ENCODE assay signal across 9 mouse cellular contexts in genomic region chr5:135994335-135994724, GRCm38 (mm10). TPM values are rescaled to one million over a fixed set of nuclear protein-coding genes. Genes with fewer than 3 reads are reported as not detected.
A peak's percentile ranks its signal among the peaks of the same experiment; 100 is the strongest.
DNase-seq lines count a peak whose midpoint lies in the region; ATAC-seq lines count a peak whose summit lies in the region.
"Had no signal": no experiment of that assay in that cellular context is flagged by ENCODE, and none has a peak within 500 bp of the region (broad histone marks: within the 10 kb centered on the region; RNA-seq: fewer than 3 reads in every experiment).

No protein-coding gene starts in this region.

- DNase-seq in hindbrain, embryonic 10.5 days (ENCODE audit: low spot score), result no peak
- DNase-seq in embryonic facial prominence, embryonic 10.5 days (ENCODE audit: low spot score), result no peak
- no peak for DNase-seq in hindbrain, embryonic 11.5 days (ENCODE audit: low spot score)
- DNase-seq in midbrain, embryonic 11.5 days (ENCODE audit: low spot score, missing footprints), result no peak
- DNase-seq in spleen, postnatal 36 days (ENCODE audit: low spot score in 2 of 2), result no peak
- DNase-seq in ovary, postnatal 14 days (ENCODE audit: low spot score), result no peak
- DNase-seq in lung, postnatal 4 days, result no peak

- no peaks in the 10 kb centered on the region for H3K9me3 ChIP-seq in hindbrain, embryonic 10.5 days
- H3K9me3 ChIP-seq in hindbrain, embryonic 16.5 days (ENCODE audit: control insufficient read depth, low read length), result no peaks in the 10 kb centered on the region; the same call in 1 of the 2 replicates
- H3K9me3 ChIP-seq in embryonic facial prominence, embryonic 10.5 days, result no peaks in the 10 kb centered on the region
- no peaks in the 10 kb centered on the region for H3K9me3 ChIP-seq in hindbrain, embryonic 11.5 days (ENCODE audit: control insufficient read depth, low read length)
- no peaks in the 10 kb centered on the region for H3K9me3 ChIP-seq in midbrain, embryonic 11.5 days (ENCODE audit: control insufficient read depth, low read length)

- no peak for ATAC-seq in hindbrain, embryonic 16.5 days
- ATAC-seq in hindbrain, embryonic 11.5 days (ENCODE audit: low FRiP score), result 0 out of 2 replicates have a peak, but pooled peaks have one; percentile 10
- ATAC-seq in midbrain, embryonic 11.5 days (ENCODE audit: low FRiP score), result peak; percentile 28; the same call in 1 of the 2 replicates

- H3K4me2 ChIP-seq in hindbrain, embryonic 16.5 days (ENCODE audit: low read length), result no peak overlapping the region
- no peak overlapping the region for H3K4me2 ChIP-seq in hindbrain, embryonic 11.5 days (replicated peaks; ENCODE audit: low read depth, low read length)
- H3K4me2 ChIP-seq in midbrain, embryonic 11.5 days, result no peak overlapping the region

- peak overlapping the region; percentile 87; the same call in 1 of the 2 replicates for H3K4me3 ChIP-seq in hindbrain, embryonic 10.5 days
- H3K4me3 ChIP-seq in hindbrain, embryonic 16.5 days (ENCODE audit: low read length), result no peak overlapping the region
- H3K4me3 ChIP-seq in embryonic facial prominence, embryonic 10.5 days, result peak overlapping the region; percentile 79
- H3K4me3 ChIP-seq in hindbrain, embryonic 11.5 days (ENCODE audit: low read depth, low read length), result no peak overlapping the region; the same call in 1 of the 2 replicates
- H3K4me3 ChIP-seq in midbrain, embryonic 11.5 days (ENCODE audit: low read depth, low read length), result peak overlapping the region; percentile 73

- no peak overlapping the region for H3K27ac ChIP-seq in hindbrain, embryonic 10.5 days
- no peak overlapping the region for H3K27ac ChIP-seq in hindbrain, embryonic 16.5 days (ENCODE audit: low read depth, low read length)
- no peak overlapping the region; the same call in 1 of the 2 replicates for H3K27ac ChIP-seq in embryonic facial prominence, embryonic 10.5 days (replicated peaks)
- H3K27ac ChIP-seq in hindbrain, embryonic 11.5 days (ENCODE audit: low read depth, low read length), result no peak overlapping the region
- no peak overlapping the region for H3K27ac ChIP-seq in midbrain, embryonic 11.5 days (ENCODE audit: low read depth, low read length)

- H3K27me3 ChIP-seq in hindbrain, embryonic 10.5 days (ENCODE audit: insufficient read depth, poor library complexity, severe bottlenecking), result no peaks in the 10 kb centered on the region
- no peaks in the 10 kb centered on the region for H3K27me3 ChIP-seq in hindbrain, embryonic 16.5 days (replicated peaks; ENCODE audit: control insufficient read depth, insufficient read depth, low read length)
- H3K27me3 ChIP-seq in embryonic facial prominence, embryonic 10.5 days (replicated peaks; ENCODE audit: low read depth, poor library complexity, severe bottlenecking), result no peaks in the 10 kb centered on the region
- no peaks in the 10 kb centered on the region for H3K27me3 ChIP-seq in hindbrain, embryonic 11.5 days (ENCODE audit: control insufficient read depth, insufficient read depth, low read length)
- H3K27me3 ChIP-seq in midbrain, embryonic 11.5 days (ENCODE audit: control insufficient read depth, insufficient read depth, low read length), result no peaks in the 10 kb centered on the region

- peaks cover 32% of the 10 kb centered on the region for H3K36me3 ChIP-seq in hindbrain, embryonic 10.5 days
- peaks cover 11% of the 10 kb centered on the region for H3K36me3 ChIP-seq in hindbrain, embryonic 16.5 days (ENCODE audit: control insufficient read depth, insufficient read depth, low read length)
- H3K36me3 ChIP-seq in embryonic facial prominence, embryonic 10.5 days (replicated peaks), result peaks cover 32% of the 10 kb centered on the region
- H3K36me3 ChIP-seq in hindbrain, embryonic 11.5 days (ENCODE audit: control insufficient read depth, insufficient read depth, low read length), result peaks cover 14% of the 10 kb centered on the region
- H3K36me3 ChIP-seq in midbrain, embryonic 11.5 days (ENCODE audit: control insufficient read depth, insufficient read depth, low read length), result peaks cover 8% of the 10 kb centered on the region; the same call in 1 of the 2 replicates

- H3K4me1 ChIP-seq in hindbrain, embryonic 10.5 days (replicated peaks), result peaks cover 15% of the 10 kb centered on the region
- peaks cover 11% of the 10 kb centered on the region for H3K4me1 ChIP-seq in hindbrain, embryonic 16.5 days (ENCODE audit: control insufficient read depth, insufficient read depth, low read depth, low read length)
- H3K4me1 ChIP-seq in embryonic facial prominence, embryonic 10.5 days, result peaks cover 11% of the 10 kb centered on the region
- H3K4me1 ChIP-seq in hindbrain, embryonic 11.5 days (replicated peaks; ENCODE audit: control insufficient read depth, insufficient read depth, low read length), result 0 out of 2 replicates have a peak, but pooled peaks cover 4% of the 10 kb centered on the region
- peaks cover 6% of the 10 kb centered on the region for H3K4me1 ChIP-seq in midbrain, embryonic 11.5 days (ENCODE audit: control insufficient read depth, insufficient read depth, low read length)

- H3K9ac ChIP-seq in hindbrain, embryonic 16.5 days (ENCODE audit: low read depth, low read length), result no peak overlapping the region
- H3K9ac ChIP-seq in hindbrain, embryonic 11.5 days (ENCODE audit: low read depth, low read length), result no peak overlapping the region
- H3K9ac ChIP-seq in midbrain, embryonic 11.5 days (ENCODE audit: low read length), result no peak overlapping the region

- WGBS in hindbrain, embryonic 10.5 days, result 65% methylated on average over 8 of the region's 8 CpGs
- 66% methylated on average over 8 of the region's 8 CpGs for WGBS in hindbrain, embryonic 16.5 days
- 66% methylated on average over 8 of the region's 8 CpGs for WGBS in embryonic facial prominence, embryonic 10.5 days
- 63% methylated on average over 8 of the region's 8 CpGs for WGBS in hindbrain, embryonic 11.5 days
- 69% methylated on average over 8 of the region's 8 CpGs for WGBS in midbrain, embryonic 11.5 days

RNA-seq across cellular contexts. Expression of gene Dtx2, which starts 0.3 kb away (rescaled TPM):
- 34.8 and 38.1 TPM in 2 replicates for polyA plus RNA-seq in hindbrain, embryonic 10.5 days (2016; fragmentation: Nextera tagmentation; extraction: Ambion mirVana)
- 22.9 and 28.6 TPM in 2 replicates for polyA plus RNA-seq in hindbrain, embryonic 16.5 days (2015; fragmentation: Nextera tagmentation; extraction: Ambion mirVana)
- polyA plus RNA-seq in embryonic facial prominence, embryonic 10.5 days (2016; fragmentation: Nextera tagmentation; extraction: Ambion mirVana), result 38.5 and 39.2 TPM in 2 replicates
- 21.6 and 23.5 TPM in 2 replicates for polyA plus RNA-seq in hindbrain, embryonic 11.5 days (2014; fragmentation: Nextera tagmentation; extraction: Ambion mirVana)
- 23.2 and 29.6 TPM in 2 replicates for polyA plus RNA-seq in midbrain, embryonic 11.5 days (2014; fragmentation: Nextera tagmentation; extraction: Ambion mirVana)

RNA-seq across cellular contexts. Expression of gene Zp3, which starts 14.4 kb away (rescaled TPM):
- polyA plus RNA-seq in hindbrain, embryonic 10.5 days (2016; fragmentation: Nextera tagmentation; extraction: Ambion mirVana), result not detected in 2 replicates
- polyA plus RNA-seq in hindbrain, embryonic 16.5 days (2015; fragmentation: Nextera tagmentation; extraction: Ambion mirVana), result 0.15 TPM in 1 of 2 replicates, not detected in the other
- not detected in 2 replicates for polyA plus RNA-seq in embryonic facial prominence, embryonic 10.5 days (2016; fragmentation: Nextera tagmentation; extraction: Ambion mirVana)
- polyA plus RNA-seq in hindbrain, embryonic 11.5 days (2014; fragmentation: Nextera tagmentation; extraction: Ambion mirVana), result not detected in 2 replicates
- polyA plus RNA-seq in midbrain, embryonic 11.5 days (2014; fragmentation: Nextera tagmentation; extraction: Ambion mirVana), result not detected in 2 replicates
- polyA plus RNA-seq: inflammation-experienced regulatory T-cells, adult 6 months had no signal

RNA-seq across cellular contexts. Expression of gene Ssc4d, which starts 20.0 kb away (rescaled TPM):
- 1.3 and 1.6 TPM in 2 replicates for polyA plus RNA-seq in hindbrain, embryonic 10.5 days (2016; fragmentation: Nextera tagmentation; extraction: Ambion mirVana)
- 2.9 and 3.4 TPM in 2 replicates for polyA plus RNA-seq in hindbrain, embryonic 16.5 days (2015; fragmentation: Nextera tagmentation; extraction: Ambion mirVana)
- polyA plus RNA-seq in embryonic facial prominence, embryonic 10.5 days (2016; fragmentation: Nextera tagmentation; extraction: Ambion mirVana), result 3.1 and 4.0 TPM in 2 replicates
- polyA plus RNA-seq in hindbrain, embryonic 11.5 days (2014; fragmentation: Nextera tagmentation; extraction: Ambion mirVana), result 1.6 and 2.4 TPM in 2 replicates
- polyA plus RNA-seq in midbrain, embryonic 11.5 days (2014; fragmentation: Nextera tagmentation; extraction: Ambion mirVana), result 0.68 and 0.86 TPM in 2 replicates

RNA-seq across cellular contexts. Expression of gene Upk3b, which starts 44.0 kb away (rescaled TPM):
- polyA plus RNA-seq in hindbrain, embryonic 10.5 days (2016; fragmentation: Nextera tagmentation; extraction: Ambion mirVana), result 0.09 and 0.26 TPM in 2 replicates
- polyA plus RNA-seq in hindbrain, embryonic 16.5 days (2015; fragmentation: Nextera tagmentation; extraction: Ambion mirVana), result 0.04 TPM in 1 of 2 replicates, not detected in the other
- 0.32 and 0.78 TPM in 2 replicates for polyA plus RNA-seq in embryonic facial prominence, embryonic 10.5 days (2016; fragmentation: Nextera tagmentation; extraction: Ambion mirVana)
- polyA plus RNA-seq in hindbrain, embryonic 11.5 days (2014; fragmentation: Nextera tagmentation; extraction: Ambion mirVana), result 0.11 and 0.45 TPM in 2 replicates
- polyA plus RNA-seq in midbrain, embryonic 11.5 days (2014; fragmentation: Nextera tagmentation; extraction: Ambion mirVana), result not detected in 2 replicates

RNA-seq across cellular contexts. Expression of gene Ywhag, which starts 59.9 kb away (rescaled TPM):
- 274 and 348 TPM in 2 replicates for polyA plus RNA-seq in hindbrain, embryonic 10.5 days (2016; fragmentation: Nextera tagmentation; extraction: Ambion mirVana)
- 996 and 1,023 TPM in 2 replicates for polyA plus RNA-seq in hindbrain, embryonic 16.5 days (2015; fragmentation: Nextera tagmentation; extraction: Ambion mirVana)
- 244 and 257 TPM in 2 replicates for polyA plus RNA-seq in embryonic facial prominence, embryonic 10.5 days (2016; fragmentation: Nextera tagmentation; extraction: Ambion mirVana)
- polyA plus RNA-seq in hindbrain, embryonic 11.5 days (2014; fragmentation: Nextera tagmentation; extraction: Ambion mirVana), result 204 and 208 TPM in 2 replicates
- 182 and 188 TPM in 2 replicates for polyA plus RNA-seq in midbrain, embryonic 11.5 days (2014; fragmentation: Nextera tagmentation; extraction: Ambion mirVana)

Comparison
In these comparisons a context has a peak if more than half of its experiments do, and no peak if none do; other contexts are left out.
1. H3K4me3 ChIP-seq: peak in hindbrain, embryonic 10.5 days (single experiment), embryonic facial prominence, embryonic 10.5 days (single experiment) and midbrain, embryonic 11.5 days (single experiment); none in hindbrain, embryonic 16.5 days (single experiment) and hindbrain, embryonic 11.5 days (single experiment).